Mouse (Mus musculus): ENCODE data around the gene Gcnt3. TPM values are rescaled to one million over a fixed set of nuclear protein-coding genes. Genes with fewer than 3 reads are reported as not detected.

Gcnt3 gene
- total RNA-seq, 1 experiment: 1.1 TPM

GRCm38 (mm10) chr9:70082357-70083204 is 44.7 kb upstream of the Gcnt3 start:
- Histone ChIP-seq H3K9ac (ENCODE audit: insufficient read depth, low read depth, low read length, poor library complexity, severe bottlenecking) (peak overlapping the region; percentile 63; the same call in 1 of the 2 replicates), H3K27ac (ENCODE audit: insufficient read depth, low read depth, low read length, poor library complexity, severe bottlenecking) (peak overlapping the region; percentile 78; the same call in 1 of the 2 replicates), H3K9me3 (ENCODE audit: control insufficient read depth, insufficient read depth, low read depth, low read length) (no peaks in the 10 kb centered on the region), H3K4me1 (ENCODE audit: control insufficient read depth in 2 of 2, insufficient read depth in 2 of 2, low read length in 2 of 2, poor library complexity in 1 of 2) (peaks cover under 1 to 18% of the 10 kb centered on the region in 2 experiments), H3K4me3 (ENCODE audit: insufficient read depth in 1 of 2, low read depth in 1 of 2, low read length in 2 of 2, poor library complexity in 1 of 2, severe bottlenecking in 1 of 2) (peak overlapping the region; percentile 23 to 55), H3K36me3 (ENCODE audit: control insufficient read depth, insufficient read depth, low read length, poor library complexity, severe bottlenecking) (no peaks in the 10 kb centered on the region)
- TF ChIP-seq MAFK (IDR thresholded peaks at IDR 0.05; ENCODE audit: insufficient read depth, low read depth, low read length): no peak
- TF ChIP-seq HCFC1 (IDR thresholded peaks at IDR 0.05; ENCODE audit: borderline replicate concordance, insufficient read depth, low read length): no peak
- no peak for TF ChIP-seq CHD2 (IDR thresholded peaks at IDR 0.05; ENCODE audit: low read depth, low read length)
- no peak for TF ChIP-seq ZNF384 (IDR thresholded peaks at IDR 0.05; ENCODE audit: low read depth, low read length)
- TF ChIP-seq ZC3H11A (IDR thresholded peaks at IDR 0.05; ENCODE audit: borderline replicate concordance, low read depth, low read length): no peak
- DNase-seq (ENCODE audit: low read depth, low spot score): no peak
- in situ Hi-C loops (cut with MboI; ENCODE audit: low sequenced_read_pairs in 2 of 2, unreplicated experiment in 2 of 2): no loop called here

- no peak for DNase-seq (ENCODE audit: low read depth, low spot score)
- H3K4me3 ChIP-seq (ENCODE audit: insufficient read depth in 1 of 2, low read depth in 1 of 2, low read length in 2 of 2, poor library complexity in 1 of 2, severe bottlenecking in 1 of 2): no peak overlapping the region
- no peaks in the 10 kb centered on the region for H3K36me3 ChIP-seq (ENCODE audit: control insufficient read depth, insufficient read depth, low read length, poor library complexity, severe bottlenecking)
- in situ Hi-C loops (cut with MboI; ENCODE audit: low sequenced_read_pairs in 2 of 2, unreplicated experiment in 2 of 2): no loop called here
- H3K9me3 ChIP-seq (ENCODE audit: control insufficient read depth, insufficient read depth, low read depth, low read length): no peaks in the 10 kb centered on the region
- no peak for TF ChIP-seq ZC3H11A (IDR thresholded peaks at IDR 0.05; ENCODE audit: borderline replicate concordance, low read depth, low read length)
- no peak for TF ChIP-seq CHD2 (IDR thresholded peaks at IDR 0.05; ENCODE audit: low read depth, low read length)
- peaks cover 5 to 15% of the 10 kb centered on the region in 2 experiments; a peak in 3 of 4 replicates for H3K4me1 ChIP-seq (ENCODE audit: control insufficient read depth in 2 of 2, insufficient read depth in 2 of 2, low read length in 2 of 2, poor library complexity in 1 of 2)
- H3K27ac ChIP-seq (ENCODE audit: insufficient read depth, low read depth, low read length, poor library complexity, severe bottlenecking): no peak overlapping the region
- no peak overlapping the region for H3K9ac ChIP-seq (ENCODE audit: insufficient read depth, low read depth, low read length, poor library complexity, severe bottlenecking)
Measured at GRCm38 (mm10) chr9:70081767-70082166, 43.9 kb upstream of the Gcnt3 start.

- no peak for DNase-seq (ENCODE audit: low read depth, low spot score)
- H3K27ac ChIP-seq (ENCODE audit: insufficient read depth, low read depth, low read length, poor library complexity, severe bottlenecking): no peak overlapping the region
- peaks cover 8 to 16% of the 10 kb centered on the region in 2 experiments; a peak in 3 of 4 replicates for H3K4me1 ChIP-seq (ENCODE audit: control insufficient read depth in 2 of 2, insufficient read depth in 2 of 2, low read length in 2 of 2, poor library complexity in 1 of 2)
- H3K4me3 ChIP-seq (ENCODE audit: insufficient read depth in 1 of 2, low read depth in 1 of 2, low read length in 2 of 2, poor library complexity in 1 of 2, severe bottlenecking in 1 of 2): no peak overlapping the region
- no peaks in the 10 kb centered on the region for H3K36me3 ChIP-seq (ENCODE audit: control insufficient read depth, insufficient read depth, low read length, poor library complexity, severe bottlenecking)
- TF ChIP-seq CHD2 (IDR thresholded peaks at IDR 0.05; ENCODE audit: low read depth, low read length): no peak
- TF ChIP-seq ZNF384 (IDR thresholded peaks at IDR 0.05; ENCODE audit: low read depth, low read length): peak; percentile 48; the same call in 1 of the 2 replicates
- TF ChIP-seq MAFK (IDR thresholded peaks at IDR 0.05; ENCODE audit: insufficient read depth, low read depth, low read length): no peak
- TF ChIP-seq HCFC1 (IDR thresholded peaks at IDR 0.05; ENCODE audit: borderline replicate concordance, insufficient read depth, low read length): no peak
- no peak overlapping the region for H3K9ac ChIP-seq (ENCODE audit: insufficient read depth, low read depth, low read length, poor library complexity, severe bottlenecking)
- H3K9me3 ChIP-seq (ENCODE audit: control insufficient read depth, insufficient read depth, low read depth, low read length): no peaks in the 10 kb centered on the region
- in situ Hi-C loops (cut with MboI; ENCODE audit: low sequenced_read_pairs in 2 of 2, unreplicated experiment in 2 of 2): no loop called here
Measured at GRCm38 (mm10) chr9:70080976-70081375, 43.1 kb upstream of the Gcnt3 start.

GRCm38 (mm10) chr9:70080027-70080800 is 42.3 kb upstream of the Gcnt3 start:
- Histone ChIP-seq H3K27ac (ENCODE audit: insufficient read depth, low read depth, low read length, poor library complexity, severe bottlenecking) (no peak overlapping the region), H3K9me3 (ENCODE audit: control insufficient read depth, insufficient read depth, low read depth, low read length) (no peaks in the 10 kb centered on the region), H3K4me1 (ENCODE audit: control insufficient read depth in 2 of 2, insufficient read depth in 2 of 2, low read length in 2 of 2, poor library complexity in 1 of 2) (peaks cover 8 to 16% of the 10 kb centered on the region in 2 experiments; a peak in 3 of 4 replicates), H3K36me3 (ENCODE audit: control insufficient read depth, insufficient read depth, low read length, poor library complexity, severe bottlenecking) (no peaks in the 10 kb centered on the region), H3K9ac (ENCODE audit: insufficient read depth, low read depth, low read length, poor library complexity, severe bottlenecking) (no peak overlapping the region), H3K4me3 (ENCODE audit: insufficient read depth in 1 of 2, low read depth in 1 of 2, low read length in 2 of 2, poor library complexity in 1 of 2, severe bottlenecking in 1 of 2) (no peak overlapping the region)
- no peak for DNase-seq (ENCODE audit: low read depth, low spot score)
- in situ Hi-C loops (cut with MboI; ENCODE audit: low sequenced_read_pairs in 2 of 2, unreplicated experiment in 2 of 2): no loop called here
- TF ChIP-seq CHD2 (IDR thresholded peaks at IDR 0.05; ENCODE audit: low read depth, low read length) (no peak), MAFK (IDR thresholded peaks at IDR 0.05; ENCODE audit: insufficient read depth, low read depth, low read length) (no peak), HCFC1 (IDR thresholded peaks at IDR 0.05; ENCODE audit: borderline replicate concordance, insufficient read depth, low read length) (no peak), ZNF384 (IDR thresholded peaks at IDR 0.05; ENCODE audit: low read depth, low read length) (no peak), ZC3H11A (IDR thresholded peaks at IDR 0.05; ENCODE audit: borderline replicate concordance, low read depth, low read length) (no peak)
